Mouse (Mus musculus): ENCODE data around the gene 1190005I06Rik. TPM values are rescaled to one million over a fixed set of nuclear protein-coding genes. Genes with fewer than 3 reads are reported as not detected.
A peak's percentile ranks its signal among the peaks of the same experiment; 100 is the strongest.

1190005I06Rik gene
- polyA plus RNA-seq, 1 experiment from 2014 or later: 6.0 TPM

DNA sequence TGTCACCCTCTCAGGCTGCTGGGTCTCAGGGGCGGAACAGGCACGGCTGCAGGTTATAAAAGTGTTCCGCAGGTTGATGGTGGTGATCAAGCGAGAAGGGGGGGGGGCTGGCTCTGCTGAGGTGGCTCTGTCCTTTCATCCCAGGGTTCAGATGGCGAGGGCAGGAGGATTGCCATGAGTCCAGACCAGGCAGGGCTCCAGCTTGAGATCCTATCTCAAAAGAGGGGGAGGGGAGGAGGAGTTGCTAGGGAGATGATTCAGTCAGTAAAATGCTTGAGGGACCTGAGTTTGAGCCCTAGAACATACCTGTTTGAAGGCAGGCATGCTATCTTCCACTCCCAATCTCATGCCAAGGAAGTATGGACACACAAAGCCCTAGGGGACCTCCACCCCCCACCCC is 86.9 kb downstream of the 1190005I06Rik start:
- Histone ChIP-seq H3K27ac (peak overlapping the region; percentile 88), H3K9me3 (no peaks in the 10 kb centered on the region), H3K4me3 (replicated peaks) (no peak overlapping the region), H3K36me3 (peaks cover 4% of the 10 kb centered on the region; the same call in 1 of the 2 replicates), H3K9ac (replicated peaks) (no peak overlapping the region; the same call in 1 of the 2 replicates), H3K4me2 (replicated peaks) (0 out of 2 replicates have a peak overlapping the region, but pooled peaks have one; percentile 16), H3K4me1 (replicated peaks) (peaks cover 100% of the 10 kb centered on the region), H3K27me3 (no peaks in the 10 kb centered on the region)
- ATAC-seq: no peak
- 83% methylated on average over 5 of the region's 5 CpGs for WGBS

DNA sequence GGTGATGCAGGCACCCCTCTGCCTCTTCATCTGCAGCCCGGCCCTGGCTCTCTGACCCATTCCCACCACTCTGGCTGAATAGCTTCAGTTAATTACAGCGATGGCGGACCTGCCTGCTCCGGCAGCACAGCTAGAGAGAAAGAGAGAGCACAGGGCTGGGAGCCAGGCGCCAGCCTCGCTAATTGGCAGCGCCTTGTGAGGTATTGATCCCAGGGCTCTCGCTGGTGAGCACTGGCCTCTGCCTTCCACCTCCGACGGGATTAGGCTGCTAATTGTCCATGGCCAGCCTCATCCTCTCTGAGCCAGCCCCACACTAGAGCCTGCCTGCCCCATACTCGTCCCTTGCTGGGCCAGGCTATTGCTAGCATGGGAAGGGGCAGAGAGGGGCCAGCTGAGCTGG is 87.8 kb downstream of the 1190005I06Rik start:
- peak overlapping the region; percentile 88 for H3K27ac ChIP-seq
- 2% methylated on average over 11 of the region's 11 CpGs for WGBS
- peak overlapping the region; percentile 49 for H3K9ac ChIP-seq (replicated peaks)
- peaks cover 100% of the 10 kb centered on the region for H3K4me1 ChIP-seq (replicated peaks)
- no peaks in the 10 kb centered on the region for H3K9me3 ChIP-seq
- H3K4me2 ChIP-seq (replicated peaks): peak overlapping the region; percentile 16
- H3K27me3 ChIP-seq: no peaks in the 10 kb centered on the region
- peak; percentile 31 for ATAC-seq
- no peak overlapping the region for H3K4me3 ChIP-seq (replicated peaks)
- H3K36me3 ChIP-seq: peaks cover 9% of the 10 kb centered on the region; the same call in 1 of the 2 replicates

Other genes starting within 250 kb of the 1190005I06Rik start
- 36.7 and 37.9 TPM in 2 replicates for gene Gins2, start 58.3 kb downstream of the 1190005I06Rik start, polyA plus RNA-seq (2015; fragmentation: Nextera tagmentation; extraction: Ambion mirVana)
- 5.2 and 5.3 TPM in 2 replicates for gene Gm27021, start 20.4 kb upstream of the 1190005I06Rik start, polyA plus RNA-seq (2015; fragmentation: Nextera tagmentation; extraction: Ambion mirVana)
- 1,057 and 1,066 TPM in 2 replicates for gene Cox4i1, start 20.6 kb upstream of the 1190005I06Rik start, polyA plus RNA-seq (2015; fragmentation: Nextera tagmentation; extraction: Ambion mirVana)
- 161 and 180 TPM in 2 replicates for gene Emc8, start 20.9 kb upstream of the 1190005I06Rik start, polyA plus RNA-seq (2015; fragmentation: Nextera tagmentation; extraction: Ambion mirVana)
- gene Irf8, start 88.7 kb upstream of the 1190005I06Rik start, polyA plus RNA-seq (2015; fragmentation: Nextera tagmentation; extraction: Ambion mirVana): 3.5 and 3.9 TPM in 2 replicates